Mouse (Mus musculus): ENCODE results near the gene Teddm1b.

- no peak for TF ChIP-seq POLR2A (IDR thresholded peaks at IDR 0.05; ENCODE audit: insufficient read depth, low read depth, low read length)
- no peak for TF ChIP-seq CTCF (IDR thresholded peaks at IDR 0.05)
- TF ChIP-seq EP300 (IDR thresholded peaks at IDR 0.05; ENCODE audit: insufficient read depth, low read depth, low read length), result no peak
Measured at GRCm38 (mm10) chr1:153913869-153914268, 39.7 kb downstream of the Teddm1b start.
